Mouse (Mus musculus) G1E-ER4 (cell line): ENCODE data around the gene Mtmr3. TPM values are rescaled to one million over a fixed set of nuclear protein-coding genes. Genes with fewer than 3 reads are reported as not detected.

ENCODE experiments used
- GATA1 ChIP-seq: IDR thresholded peaks from one replicate; pipeline ENCODE4 v1.8.0; 2012; ENCODE audit warnings: low read length, inconsistent platforms
- polyA plus RNA-seq: library from polyadenylated mRNA; stranded (reverse); fragments of >175 nt; gene quantifications from 2 replicates; pipeline ENCODE4 v1.2.3, GENCODE M21; 2012

Gene Mtmr3
- 20.9 and 24.2 TPM in 2 replicates for polyA plus RNA-seq

DNA sequence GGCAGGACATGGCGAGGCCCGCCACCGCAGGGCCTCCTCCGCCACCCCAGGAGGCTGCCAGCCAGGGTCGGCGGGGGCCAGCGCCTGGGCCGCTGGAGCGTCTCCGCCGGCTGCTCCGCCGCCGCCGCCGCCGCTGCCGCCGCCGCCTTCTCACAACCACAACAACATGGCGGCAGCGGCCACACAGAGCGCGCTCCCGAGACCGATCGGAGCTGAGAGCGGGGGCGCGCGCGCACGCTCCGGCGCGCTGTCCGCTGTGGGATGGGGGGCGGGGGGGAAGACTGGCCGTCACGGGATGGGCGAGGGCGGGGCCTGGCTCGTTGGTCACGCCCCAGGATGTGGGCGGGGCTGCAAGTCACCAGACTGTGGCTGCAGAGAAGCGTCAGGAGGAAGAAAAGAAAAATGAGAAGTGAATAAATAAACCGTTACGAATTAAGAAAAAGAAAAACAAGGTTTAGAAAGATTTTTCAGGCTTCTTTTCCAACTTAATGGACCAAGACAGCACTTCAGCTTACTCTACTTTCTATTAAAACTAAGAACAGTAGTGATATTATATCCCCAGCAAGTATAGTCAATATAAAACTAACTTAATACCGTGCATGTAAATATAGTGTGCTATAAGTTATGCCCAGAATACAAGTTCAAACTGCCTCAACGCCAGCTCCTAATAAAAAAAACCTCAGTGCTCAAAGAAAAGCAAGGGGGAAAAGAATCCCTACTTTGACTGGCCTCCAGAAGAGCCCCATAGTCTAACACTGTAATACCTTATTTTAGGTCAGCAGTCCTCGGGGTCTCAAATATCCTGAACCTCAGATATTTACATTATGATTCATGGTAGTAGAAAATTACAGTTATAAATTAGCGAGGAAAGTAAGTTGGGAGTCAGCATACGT, at the start of gene Mtmr3:
Mtmr3 (minus strand) TSS at position 256 of the 893 bp plus-strand sequence.
- no peak for TF ChIP-seq GATA1

DNA sequence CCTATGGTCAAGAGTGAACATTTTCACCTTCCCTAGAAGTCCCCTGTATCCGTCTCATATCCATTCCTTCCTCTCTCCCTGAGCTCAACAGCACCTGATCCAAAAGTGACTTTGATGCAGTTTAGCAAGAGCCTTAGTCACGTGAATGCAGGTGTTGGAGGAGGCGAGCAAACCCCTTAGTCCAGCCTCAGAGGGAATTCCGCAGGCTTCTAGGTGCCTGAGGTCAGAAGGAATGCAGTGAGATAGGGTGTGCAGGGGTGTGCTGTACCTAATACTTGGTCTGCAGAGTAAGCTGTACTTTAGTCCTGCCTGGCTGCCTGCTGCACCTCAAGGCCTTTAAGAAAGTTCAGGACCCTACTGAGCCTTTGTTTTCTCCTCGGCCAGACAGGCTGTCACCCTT, 49.1 kb upstream of the Mtmr3 start:
- TF ChIP-seq GATA1 = no peak

DNA sequence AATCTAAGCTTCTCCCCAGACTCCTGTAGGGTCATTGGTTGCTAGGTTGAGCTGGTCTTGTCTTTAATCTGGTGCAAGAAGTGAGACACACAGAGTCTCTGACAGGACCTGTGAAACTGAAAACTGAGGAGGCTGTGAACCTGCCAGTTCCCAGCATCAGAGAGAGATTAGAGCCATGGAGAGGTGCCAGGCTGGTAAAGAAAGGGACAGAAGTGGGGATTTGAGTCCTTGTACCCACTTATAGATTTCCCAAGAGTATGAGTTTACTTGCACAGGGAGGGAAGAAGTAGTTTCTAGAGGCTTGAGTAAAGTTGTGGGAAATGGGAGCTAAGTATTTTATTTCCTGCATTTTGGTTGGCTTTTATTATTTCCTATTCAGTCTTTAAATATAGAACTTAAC, 46.5 kb upstream of the Mtmr3 start:
- no peak for TF ChIP-seq GATA1

DNA sequence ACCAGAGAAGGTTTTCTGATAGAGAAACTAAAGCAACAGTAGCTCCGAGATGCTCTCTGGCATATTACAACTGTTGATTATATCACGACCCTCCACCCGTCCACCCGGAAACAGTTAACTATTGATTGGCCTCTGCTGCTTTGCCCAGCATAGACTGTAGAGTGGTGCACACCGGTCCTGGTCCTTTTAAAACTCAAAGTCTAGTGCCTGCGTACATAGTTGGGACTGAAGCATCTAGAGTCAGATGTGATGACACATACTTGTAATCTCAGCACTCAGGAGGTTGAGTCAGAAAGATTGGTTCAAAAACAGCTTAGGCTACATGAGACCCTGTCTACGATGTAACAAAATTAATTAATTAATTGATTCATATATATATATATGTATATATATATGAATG, 43.6 kb upstream of the Mtmr3 start:
- no peak for TF ChIP-seq GATA1

DNA sequence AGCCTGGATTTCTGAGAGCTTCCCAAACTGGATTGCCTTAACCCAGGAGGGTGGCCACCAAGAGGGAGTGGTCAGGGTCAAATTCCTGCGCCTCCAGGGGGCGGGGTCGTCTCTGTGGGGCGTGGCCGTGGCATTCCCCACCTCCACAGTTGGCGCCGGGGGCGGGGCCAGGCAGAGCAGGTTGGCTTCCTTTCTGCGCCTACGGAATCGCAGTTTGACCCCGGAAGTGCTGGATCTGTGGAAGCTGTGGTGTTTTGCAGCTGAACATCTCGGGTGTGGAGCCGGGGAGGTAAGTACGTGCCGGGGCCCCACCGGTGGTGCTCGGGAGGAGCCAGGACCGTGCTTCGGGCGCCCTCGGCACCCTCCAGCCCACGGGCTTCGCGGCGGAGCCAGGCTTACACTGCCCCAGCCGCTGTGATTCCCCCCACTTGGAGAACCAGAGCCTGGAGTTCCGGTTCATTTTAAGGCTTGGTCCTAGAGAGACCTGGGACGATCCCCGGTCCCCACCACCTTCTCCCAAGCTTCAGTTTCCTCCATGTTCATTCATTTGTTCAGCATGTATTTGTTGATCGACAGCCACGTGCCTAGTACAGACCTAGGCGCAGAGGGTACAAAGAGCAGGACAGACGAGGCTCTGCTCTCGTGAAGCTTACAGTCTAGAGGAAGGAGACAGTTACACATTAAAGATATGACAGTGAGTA, 43.0 kb upstream of the Mtmr3 start, which contains the start of gene Ascc2:
Ascc2 (plus strand) TSS at position 214 of the 701 bp plus-strand sequence.
- no peak for TF ChIP-seq GATA1

DNA sequence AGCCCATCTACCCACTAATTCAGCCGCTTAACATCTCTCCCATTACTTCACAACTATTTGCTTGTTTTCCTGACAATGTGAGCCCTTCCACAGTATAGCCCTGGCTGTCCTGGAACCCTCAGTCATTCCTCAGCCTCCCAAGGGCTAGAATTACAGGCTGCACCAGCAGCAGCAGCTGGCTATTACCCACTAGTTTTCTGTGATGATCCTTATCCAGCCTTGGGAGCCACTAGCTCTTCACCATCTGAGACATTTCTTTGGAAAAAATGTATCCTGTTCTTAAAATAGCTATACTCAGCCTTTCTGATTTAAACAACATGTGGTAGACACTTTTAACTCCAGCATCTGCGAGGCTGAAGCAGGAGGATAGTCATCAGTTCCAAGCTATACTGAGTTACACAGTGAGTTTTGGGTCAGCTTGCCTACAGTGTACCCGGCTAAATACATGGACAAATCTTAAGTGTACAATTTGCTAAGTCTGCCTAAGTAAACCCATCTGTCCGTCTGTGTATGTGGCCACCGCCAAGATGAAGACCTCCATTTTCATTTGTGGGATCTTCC, 42.2 kb upstream of the Mtmr3 start:
- no peak for TF ChIP-seq GATA1

DNA sequence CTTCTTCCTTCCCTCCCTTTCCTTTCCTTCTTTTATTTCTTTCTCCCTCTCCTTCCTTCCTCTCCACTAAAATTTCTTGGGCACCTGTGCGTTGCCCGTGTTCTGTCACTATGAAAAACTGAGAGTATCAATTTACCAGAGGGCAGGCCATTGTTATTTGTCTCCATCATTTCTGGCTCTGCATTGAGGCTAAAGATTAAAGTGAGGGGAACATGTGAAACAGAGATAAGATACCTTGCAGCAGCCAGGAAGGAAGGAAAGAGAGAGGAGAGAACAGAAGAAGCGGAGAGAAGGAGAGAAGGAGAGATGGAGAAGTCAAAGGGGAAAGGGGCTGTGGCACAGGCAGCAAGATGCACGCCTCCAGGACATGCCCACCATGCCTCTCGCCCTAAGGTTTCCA, 39.7 kb upstream of the Mtmr3 start:
- no peak for TF ChIP-seq GATA1

DNA sequence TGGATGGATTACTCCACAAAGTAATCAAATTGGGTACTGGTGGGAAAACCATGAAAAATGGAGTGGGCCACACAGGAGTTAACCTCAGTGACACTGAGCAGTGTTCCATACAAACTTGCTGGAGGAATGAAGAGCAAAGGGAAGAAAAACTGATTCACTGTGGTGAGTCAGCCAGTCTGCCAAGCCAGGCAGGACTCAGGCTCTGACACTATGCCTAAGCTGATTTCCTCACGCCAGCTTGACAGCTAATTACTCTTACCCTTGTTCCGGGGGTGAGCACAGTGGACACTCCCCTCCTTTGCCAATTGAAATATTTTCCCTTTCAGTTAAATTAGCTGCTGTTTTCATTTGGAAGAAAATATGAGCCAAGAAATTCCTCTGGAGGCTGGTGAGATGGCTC, 38.8 kb upstream of the Mtmr3 start:
- no peak for TF ChIP-seq GATA1

DNA sequence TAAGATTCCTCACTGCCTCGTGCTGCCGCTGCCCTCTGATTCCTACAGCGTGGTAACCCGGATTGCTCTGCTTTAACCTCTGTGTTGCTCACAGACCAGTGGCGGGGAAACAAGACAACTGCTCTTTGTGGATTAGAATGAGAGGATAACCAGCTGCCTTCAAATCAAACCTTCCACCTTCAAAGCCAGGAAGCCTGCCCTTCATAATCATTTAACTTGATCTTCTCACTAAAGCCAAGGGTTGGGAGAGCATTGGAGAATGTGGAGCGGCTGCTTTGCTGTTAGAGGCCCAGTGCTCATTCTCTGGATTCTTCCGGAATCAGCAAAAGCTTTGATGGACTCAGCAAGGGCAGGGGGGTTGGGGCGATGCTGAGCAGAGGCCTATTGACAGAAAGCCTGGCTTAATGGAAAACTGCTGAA, 35.2 kb upstream of the Mtmr3 start:
- no peak for TF ChIP-seq GATA1

DNA sequence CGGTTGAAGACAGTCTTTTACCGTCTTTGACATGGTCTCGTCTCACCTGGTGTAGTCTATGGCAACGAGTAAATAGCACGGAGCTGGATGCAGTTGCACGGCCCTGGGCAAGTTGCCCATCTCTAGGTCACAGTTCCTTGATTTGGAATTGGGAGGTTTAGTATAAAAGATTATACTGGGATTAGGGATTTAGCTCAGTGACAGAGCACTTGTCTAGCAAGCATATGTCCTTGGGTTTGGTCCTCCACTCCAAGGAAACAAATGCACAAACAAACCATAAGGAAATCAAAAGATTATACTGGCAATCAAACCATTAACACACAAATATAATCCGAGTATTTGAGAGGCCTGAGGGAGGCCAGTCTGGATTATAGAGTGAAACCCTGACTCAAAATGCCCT, 33.0 kb upstream of the Mtmr3 start:
- no peak for TF ChIP-seq GATA1

DNA sequence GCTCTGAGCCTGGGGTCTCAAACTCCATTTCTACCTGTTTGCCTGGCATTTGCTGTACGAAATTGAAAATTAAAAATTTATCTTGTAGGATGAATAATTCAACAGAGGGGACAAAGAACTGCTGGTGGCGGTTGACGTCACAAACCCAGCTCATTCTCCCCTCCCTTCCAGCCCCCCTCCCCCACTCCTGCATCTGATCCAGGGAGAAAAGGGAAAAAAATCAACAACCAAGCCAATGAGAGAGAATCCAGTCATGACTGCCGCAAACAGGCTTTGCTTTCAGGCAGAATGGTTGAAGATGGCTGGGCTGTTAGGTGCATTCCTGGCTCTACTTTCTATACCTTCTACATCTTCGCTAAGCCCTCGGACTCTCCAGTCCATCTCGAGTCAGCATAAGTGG, 31.3 kb upstream of the Mtmr3 start:
- TF ChIP-seq GATA1 = no peak

DNA sequence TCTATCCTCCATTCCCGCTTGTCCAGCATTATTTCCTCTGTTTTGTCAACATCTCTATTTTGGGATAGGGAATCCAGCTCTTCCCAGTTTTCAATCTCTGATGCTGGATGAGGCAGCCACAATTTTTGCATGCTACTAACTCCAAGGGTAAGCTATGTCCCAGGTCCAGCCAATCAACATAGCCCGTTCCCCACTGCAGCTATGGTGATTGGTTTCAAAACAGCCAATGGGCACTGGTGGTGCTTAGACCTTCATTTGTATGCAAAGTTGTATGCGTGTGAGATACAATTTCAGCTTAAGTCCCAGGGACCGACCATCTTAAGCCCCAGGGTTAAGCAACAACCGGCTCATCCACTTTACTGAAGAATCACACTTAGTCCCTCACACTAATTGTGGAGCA, 28.3 kb upstream of the Mtmr3 start:
- no peak for TF ChIP-seq GATA1

DNA sequence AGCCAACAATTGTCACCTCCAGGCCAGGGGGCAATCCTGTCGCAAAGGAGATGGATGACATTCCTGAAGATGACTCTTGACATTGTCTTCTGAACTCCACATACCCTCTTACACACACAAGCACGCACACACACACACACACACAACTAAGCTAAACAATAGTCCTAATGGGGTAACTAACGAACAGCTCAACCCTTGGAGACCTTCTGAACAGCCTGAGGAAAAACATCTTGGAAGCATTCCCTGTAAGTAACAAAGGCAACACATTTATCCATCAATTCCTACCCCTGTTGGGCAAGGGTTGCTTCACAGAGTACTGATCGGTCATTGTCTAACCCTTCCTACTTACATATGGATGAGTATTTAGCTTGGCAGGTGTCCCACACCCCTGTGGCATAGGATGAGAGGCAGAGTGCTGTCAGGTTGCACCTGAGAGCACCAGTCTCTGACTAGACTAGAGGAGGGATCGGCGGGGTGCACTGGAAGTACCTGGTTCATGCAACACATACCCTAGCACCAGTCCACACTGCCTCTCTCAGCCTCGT, 27.9 kb upstream of the Mtmr3 start:
- no peak for TF ChIP-seq GATA1

DNA sequence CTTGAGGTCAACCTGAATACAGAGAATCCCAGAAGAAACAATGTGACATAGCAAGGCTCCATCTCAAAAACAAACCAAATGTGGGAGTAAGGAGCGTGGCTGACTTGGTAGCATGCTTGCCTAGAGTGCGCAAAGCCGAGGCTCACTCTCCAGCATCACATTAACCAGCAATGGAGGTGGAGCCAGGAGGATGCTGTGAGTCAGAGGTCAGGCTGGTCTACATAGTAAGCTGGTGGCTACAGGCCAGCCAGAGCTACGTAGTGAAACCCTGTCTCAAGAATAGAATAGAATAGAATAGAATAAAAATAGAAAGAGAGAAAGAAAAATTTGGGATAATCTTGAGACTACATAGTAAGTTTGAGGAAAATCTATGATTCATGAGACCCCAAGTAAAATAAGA, 27.2 kb upstream of the Mtmr3 start:
- TF ChIP-seq GATA1 = no peak

DNA sequence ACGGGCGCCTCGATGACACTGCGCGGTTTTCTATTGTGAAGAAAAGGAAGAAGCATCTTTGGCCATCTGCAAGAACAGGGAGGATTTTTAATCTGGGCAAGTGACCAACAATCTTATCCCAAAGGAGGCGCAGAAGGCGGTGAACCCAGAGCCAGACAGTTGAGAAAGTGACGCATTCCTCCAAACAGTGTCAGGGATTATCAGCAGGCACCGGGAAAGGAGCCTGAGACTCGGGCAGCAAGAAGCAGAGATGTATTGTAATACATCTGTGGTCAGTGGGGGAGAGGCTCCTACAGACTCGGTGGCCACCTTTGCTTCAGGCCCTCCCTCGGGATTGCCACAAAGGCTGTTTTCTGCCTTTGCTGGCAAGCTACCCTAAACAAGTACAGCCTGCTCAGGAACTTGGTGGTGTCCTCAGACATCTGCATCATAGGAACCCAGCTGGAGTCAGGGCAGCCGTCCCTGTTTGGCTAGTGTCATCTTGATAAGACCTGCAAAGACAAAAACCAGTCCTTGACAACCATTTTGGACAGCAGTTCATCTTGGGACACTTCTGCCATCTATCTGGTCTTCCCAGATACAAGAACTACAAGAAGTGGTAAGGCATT, 25.9 kb upstream of the Mtmr3 start:
- no peak for TF ChIP-seq GATA1
